Mouse (Mus musculus) hindbrain, embryonic 16.5 days (tissue): Measurements from ENCODE around the gene Elmsan1. TPM values are rescaled to one million over a fixed set of nuclear protein-coding genes. Genes with fewer than 3 reads are reported as not detected.

ENCODE experiments used
- ATAC-seq: fragments of 200-750 bp; cut with Nextera tagmentation; 2 replicates; pipeline ENCODE4 v1.8.0; 2017; ENCODE audit warnings: moderate TSS enrichment, moderate library complexity
- H3K27ac ChIP-seq: fragments of 300-500 bp; sonication (generic); 2 replicates; pipeline ENCODE4 v1.5.1; 2014; ENCODE audit warnings: low read depth, mild to moderate bottlenecking, control low read depth, low read length, moderate library complexity
- H3K27me3 ChIP-seq: fragments of 300-500 bp; sonication (generic); replicated peaks from 2 replicates; pipeline ENCODE4 v1.6.1; 2014; ENCODE audit warnings: low read length; ENCODE audit not compliant: control insufficient read depth, insufficient read depth
- H3K36me3 ChIP-seq: fragments of 300-500 bp; sonication (generic); 2 replicates; pipeline ENCODE4 v1.6.1; 2014; ENCODE audit warnings: mild to moderate bottlenecking, low read length, moderate library complexity, mixed read lengths; ENCODE audit not compliant: control insufficient read depth, insufficient read depth
- H3K4me1 ChIP-seq: fragments of 300-500 bp; sonication (generic); 2 replicates; pipeline ENCODE4 v1.6.1; 2014; ENCODE audit warnings: low read depth, low read length; ENCODE audit not compliant: control insufficient read depth, insufficient read depth
- H3K4me2 ChIP-seq: fragments of 300-500 bp; sonication (generic); 2 replicates; pipeline ENCODE4 v1.6.1; 2014; ENCODE audit warnings: mild to moderate bottlenecking, low read length, control low read depth, moderate library complexity
- H3K4me3 ChIP-seq: fragments of 300-500 bp; sonication (generic); 2 replicates; pipeline ENCODE4 v1.5.1; 2014; ENCODE audit warnings: mild to moderate bottlenecking, low read length, control low read depth, moderate library complexity
- H3K9ac ChIP-seq: fragments of 300-500 bp; sonication (generic); 2 replicates; pipeline ENCODE4 v1.6.1; 2014; ENCODE audit warnings: low read depth, mild to moderate bottlenecking, control low read depth, low read length, moderate library complexity
- H3K9me3 ChIP-seq: fragments of 300-500 bp; sonication (generic); 2 replicates; pipeline ENCODE4 v1.6.1; 2014; ENCODE audit warnings: mild to moderate bottlenecking, low read length, moderate library complexity; ENCODE audit not compliant: control insufficient read depth
- WGBS: fragments of 180-500 bp; shearing (Covaris S2); extraction: QIAGEN DNeasy Blood & Tissue Kit; methylation state at CpG from one replicate; pipeline ENCODE4 v1.1.7; 2014; 5-methylcytosine and 5-hydroxymethylcytosine counted together
- polyA plus RNA-seq: library from polyadenylated mRNA; unstranded; fragments of >200 nt; fragmentation: Nextera tagmentation; extraction: Ambion mirVana; gene quantifications from 2 replicates; pipeline ENCODE4 v1.2.1, GENCODE M21; 2015

Elmsan1 gene
- polyA plus RNA-seq, 1 experiment from 2014 or later = 3.1 TPM

- Histone ChIP-seq H3K27me3 (no peaks in the 10 kb centered on the region), H3K9me3 (no peaks in the 10 kb centered on the region), H3K4me2 (no peak overlapping the region), H3K4me3 (no peak overlapping the region), H3K9ac (no peak overlapping the region), H3K4me1 (peaks cover 4% of the 10 kb centered on the region), H3K36me3 (peaks cover 9% of the 10 kb centered on the region), H3K27ac (no peak overlapping the region)
- ATAC-seq = no peak
- WGBS = 91% methylated on average over 10 of the region's 10 CpGs
These were observed 66.8 kb downstream of the Elmsan1 start for GRCm38 (mm10) chr12:84151911-84152310.

DNA sequence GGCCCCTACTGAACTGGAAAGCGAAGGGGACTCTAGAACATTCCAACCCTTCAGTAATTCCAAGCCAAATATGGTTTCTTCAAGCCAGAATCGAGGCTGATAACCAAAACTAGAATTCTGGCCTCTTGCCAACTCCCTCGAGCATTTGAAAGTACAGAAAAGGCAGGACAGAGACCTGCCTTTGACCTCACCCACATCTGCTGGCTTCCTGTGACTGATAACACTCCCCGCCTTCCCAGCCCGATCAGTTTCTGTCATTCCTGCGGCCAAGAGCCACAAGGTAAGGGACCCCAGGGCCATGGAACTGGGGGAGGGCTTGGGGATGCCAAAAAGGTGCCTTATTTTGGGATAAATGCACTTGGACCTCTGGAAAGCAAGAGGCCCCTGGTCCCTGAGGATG, 67.7 kb downstream of the Elmsan1 start:
- Histone ChIP-seq H3K27ac (no peak overlapping the region), H3K9ac (no peak overlapping the region), H3K4me2 (no peak overlapping the region), H3K27me3 (no peaks in the 10 kb centered on the region), H3K9me3 (no peaks in the 10 kb centered on the region), H3K4me3 (no peak overlapping the region), H3K36me3 (peaks cover 3% of the 10 kb centered on the region; the same call in 1 of the 2 replicates), H3K4me1 (peaks cover 4% of the 10 kb centered on the region)
- WGBS = 70% methylated on average over 6 of the region's 6 CpGs
- ATAC-seq = no peak

GRCm38 (mm10) chr12:84149971-84150370, 68.7 kb downstream of the Elmsan1 start:
- 36% methylated on average over 15 of the region's 15 CpGs for WGBS
- no peak overlapping the region for H3K27ac ChIP-seq

GRCm38 (mm10) chr12:84148622-84149012, 70.1 kb downstream of the Elmsan1 start:
- Histone ChIP-seq H3K27me3 (no peaks in the 10 kb centered on the region), H3K9ac (peak overlapping the region; percentile 79), H3K9me3 (no peaks in the 10 kb centered on the region), H3K4me3 (peak overlapping the region; percentile 66), H3K4me1 (peaks cover 4% of the 10 kb centered on the region), H3K4me2 (peak overlapping the region; percentile 86), H3K27ac (peak overlapping the region; percentile 73), H3K36me3 (no peaks in the 10 kb centered on the region)
- 4% methylated on average over 10 of the region's 10 CpGs for WGBS
- peak; percentile 53 for ATAC-seq

More at GRCm38 (mm10) chr12:84149971-84150370, 68.7 kb downstream of the Elmsan1 start:
- peaks cover 4% of the 10 kb centered on the region for H3K4me1 ChIP-seq
- no peak for ATAC-seq
- H3K27me3 ChIP-seq = no peaks in the 10 kb centered on the region
- no peaks in the 10 kb centered on the region for H3K9me3 ChIP-seq
- H3K9ac ChIP-seq = peak overlapping the region; percentile 23; the same call in 1 of the 2 replicates
- peak overlapping the region; percentile 13; the same call in 1 of the 2 replicates for H3K4me2 ChIP-seq
- 0 out of 2 replicates have a peak, but pooled peaks cover 2% of the 10 kb centered on the region for H3K36me3 ChIP-seq
- no peak overlapping the region for H3K4me3 ChIP-seq

GRCm38 (mm10) chr12:84147954-84148621, 70.6 kb downstream of the Elmsan1 start, which contains the start of gene Pnma1:
TSS of gene Pnma1 (minus strand) at chr12:84148489.
- Histone ChIP-seq H3K4me1 (peaks cover 4% of the 10 kb centered on the region), H3K9me3 (no peaks in the 10 kb centered on the region), H3K9ac (peak within 1 kb of the TSS; percentile 79), H3K27ac (peak within 1 kb of the TSS; percentile 73), H3K36me3 (no peaks in the 10 kb centered on the region), H3K27me3 (no peaks in the 10 kb centered on the region), H3K4me3 (peak within 1 kb of the TSS; percentile 66), H3K4me2 (peak within 1 kb of the TSS; percentile 86)
- WGBS = under 1% methylated on average over 50 of the region's 50 CpGs
- peak; percentile 94 for ATAC-seq

GRCm38 (mm10) chr12:84142281-84143050, 76.2 kb downstream of the Elmsan1 start:
- Histone ChIP-seq H3K27ac (no peak overlapping the region), H3K9ac (no peak overlapping the region), H3K9me3 (no peaks in the 10 kb centered on the region), H3K4me1 (no peaks in the 10 kb centered on the region), H3K36me3 (peaks cover 3% of the 10 kb centered on the region), H3K4me2 (no peak overlapping the region), H3K4me3 (no peak overlapping the region), H3K27me3 (no peaks in the 10 kb centered on the region)
- ATAC-seq = no peak
- WGBS = 41% methylated on average over 14 of the region's 14 CpGs

- no peak overlapping the region for H3K4me3 ChIP-seq
- 91% methylated on average over 4 of the region's 4 CpGs for WGBS
- no peak overlapping the region for H3K9ac ChIP-seq
- no peak overlapping the region for H3K27ac ChIP-seq
- H3K4me2 ChIP-seq = no peak overlapping the region
- no peaks in the 10 kb centered on the region for H3K4me1 ChIP-seq
- ATAC-seq = no peak
- no peaks in the 10 kb centered on the region for H3K9me3 ChIP-seq
- no peaks in the 10 kb centered on the region for H3K27me3 ChIP-seq
- peaks cover 9% of the 10 kb centered on the region for H3K36me3 ChIP-seq
These were observed 77.4 kb downstream of the Elmsan1 start for GRCm38 (mm10) chr12:84141271-84141670.

- ATAC-seq = no peak
- 68% methylated on average over 4 of the region's 4 CpGs for WGBS
- H3K4me3 ChIP-seq = no peak overlapping the region
These were observed 78.5 kb downstream of the Elmsan1 start for GRCm38 (mm10) chr12:84140135-84140534.

DNA sequence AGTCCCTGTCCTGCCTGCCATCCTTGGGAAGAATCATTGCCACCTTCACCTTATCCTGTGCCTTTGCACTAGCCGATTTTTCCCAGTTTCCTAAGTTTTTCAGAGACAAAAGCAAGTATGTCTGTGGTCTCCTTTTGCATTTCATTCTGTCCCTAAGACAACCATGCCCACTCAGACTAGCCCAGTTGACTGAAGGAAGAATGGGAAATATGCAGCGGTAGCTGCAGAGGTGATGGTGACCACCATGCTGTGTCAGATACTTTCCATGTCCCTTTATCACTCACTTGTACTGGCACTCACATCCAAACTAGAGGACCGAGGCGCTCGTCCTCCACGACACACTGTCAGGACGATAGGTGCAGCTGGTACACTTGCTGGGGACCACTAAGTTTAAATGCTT, 81.5 kb downstream of the Elmsan1 start:
- peaks cover 13% of the 10 kb centered on the region for H3K36me3 ChIP-seq

More at GRCm38 (mm10) chr12:84140135-84140534, 78.5 kb downstream of the Elmsan1 start:
- H3K4me2 ChIP-seq = no peak overlapping the region
- H3K9ac ChIP-seq = no peak overlapping the region
- no peak overlapping the region for H3K27ac ChIP-seq
- peaks cover 9% of the 10 kb centered on the region for H3K36me3 ChIP-seq
- no peaks in the 10 kb centered on the region for H3K4me1 ChIP-seq
- no peaks in the 10 kb centered on the region for H3K9me3 ChIP-seq
- no peaks in the 10 kb centered on the region for H3K27me3 ChIP-seq

More for the DNA sequence above, 81.5 kb downstream of the Elmsan1 start:
- Histone ChIP-seq H3K9ac (no peak overlapping the region), H3K4me2 (no peak overlapping the region), H3K27ac (no peak overlapping the region), H3K9me3 (no peaks in the 10 kb centered on the region), H3K27me3 (no peaks in the 10 kb centered on the region), H3K4me1 (no peaks in the 10 kb centered on the region), H3K4me3 (no peak overlapping the region)
- no peak for ATAC-seq
- WGBS = 88% methylated on average over 7 of the region's 7 CpGs
